Mouse (Mus musculus): ENCODE data around the gene Ddx58.

DNA sequence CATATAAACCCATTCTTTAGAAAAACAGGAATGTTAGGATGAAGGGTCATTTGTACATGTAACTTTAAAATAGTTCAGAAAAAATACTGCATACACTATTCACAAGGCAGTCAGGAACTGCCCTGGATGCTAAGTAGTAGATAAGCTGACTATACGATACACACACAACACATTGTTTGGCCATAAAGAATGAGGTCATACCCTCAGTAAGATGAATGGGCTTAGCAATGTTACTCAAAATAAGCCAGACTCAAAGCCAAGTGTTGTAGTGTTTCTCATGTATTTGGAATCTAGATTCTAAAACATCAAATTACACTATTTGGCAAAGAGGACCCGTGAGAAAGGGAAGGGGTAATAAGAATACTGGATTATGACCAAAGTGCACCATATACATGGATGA lies 14.1 kb upstream of the Ddx58 start:
- TF ChIP-seq CTCF (IDR thresholded peaks at IDR 0.05; ENCODE audit: low read depth, low read length) (no peak), EP300 (IDR thresholded peaks at IDR 0.05; ENCODE audit: insufficient read depth, low read depth, low read length) (no peak), POLR2A (IDR thresholded peaks at IDR 0.05; ENCODE audit: insufficient read depth, low read length) (no peak)

All from ES-Bruce4 (cell line).